Mouse (Mus musculus): ENCODE data around the gene Adgrg1. TPM values are rescaled to one million over a fixed set of nuclear protein-coding genes. Genes with fewer than 3 reads are reported as not detected.

Adgrg1 gene
- polyA plus RNA-seq, 1 experiment from 2014 or later = 16.3 TPM

DNA sequence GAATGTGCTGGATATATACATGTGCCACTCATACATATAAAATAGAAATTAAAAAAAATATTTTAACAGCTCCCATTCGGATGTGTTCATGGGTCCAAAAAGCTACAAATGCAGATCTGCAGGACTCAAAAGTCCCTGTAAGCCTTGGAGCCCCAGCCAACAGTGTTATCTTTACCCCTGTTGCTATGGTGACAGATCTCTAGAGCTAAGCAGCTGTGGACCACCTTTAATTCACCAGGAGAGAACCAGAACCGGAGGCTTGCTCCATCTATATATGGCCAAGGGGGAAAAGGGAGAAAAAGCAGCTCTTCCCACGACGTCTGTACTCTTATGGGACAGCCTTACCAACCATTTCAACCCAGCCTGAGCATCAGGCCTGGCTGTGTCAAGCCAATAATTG, 70.3 kb downstream of the Adgrg1 start:
- WGBS = 66% methylated on average over 4 of the region's 4 CpGs
- no peak for DNase-seq (ENCODE audit: low spot score)

DNA sequence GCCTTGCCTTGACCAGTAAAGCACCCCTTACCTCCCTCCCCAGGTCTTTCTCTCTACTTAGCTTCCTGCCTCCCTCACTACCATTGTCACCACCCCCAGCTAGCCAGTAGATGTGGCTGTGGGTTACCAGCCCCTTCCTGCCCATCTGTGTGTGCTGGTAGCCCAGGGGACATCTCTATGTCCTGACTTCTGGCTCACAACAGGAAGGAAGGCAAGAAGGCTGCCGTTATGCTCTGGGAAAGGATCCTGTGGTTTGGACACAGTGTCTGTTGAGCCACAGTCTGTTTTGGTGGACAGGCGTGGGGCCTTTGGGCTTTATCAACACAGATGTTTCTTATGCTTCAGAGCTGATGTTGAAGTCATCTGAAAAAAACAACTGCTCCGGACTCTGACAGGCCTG, 72.4 kb downstream of the Adgrg1 start:
- Histone ChIP-seq H3K27ac (replicated peaks; ENCODE audit: low read depth, low read length) (no peak overlapping the region), H3K4me3 (ENCODE audit: low read depth, low read length) (no peak overlapping the region), H3K4me2 (ENCODE audit: low read depth, low read length) (no peak overlapping the region), H3K9ac (ENCODE audit: low read depth, low read length) (no peak overlapping the region), H3K36me3 (ENCODE audit: control insufficient read depth, insufficient read depth, low read length) (no peaks in the 10 kb centered on the region), H3K9me3 (ENCODE audit: control insufficient read depth, low read length) (no peaks in the 10 kb centered on the region), H3K27me3 (replicated peaks; ENCODE audit: control insufficient read depth, insufficient read depth, low read length) (no peaks in the 10 kb centered on the region), H3K4me1 (ENCODE audit: control insufficient read depth, insufficient read depth, low read length) (no peaks in the 10 kb centered on the region)
- ATAC-seq (ENCODE audit: low read depth) (no peak), DNase-seq (ENCODE audit: low spot score) (no peak)
- 52% methylated on average over 3 of the region's 3 CpGs for WGBS

More for the DNA sequence above, 70.3 kb downstream of the Adgrg1 start:
- no peaks in the 10 kb centered on the region for H3K4me1 ChIP-seq (ENCODE audit: control insufficient read depth, insufficient read depth, low read length)
- H3K27me3 ChIP-seq (replicated peaks; ENCODE audit: control insufficient read depth, insufficient read depth, low read length) = no peaks in the 10 kb centered on the region
- H3K36me3 ChIP-seq (ENCODE audit: control insufficient read depth, insufficient read depth, low read length) = no peaks in the 10 kb centered on the region
- ATAC-seq (ENCODE audit: low read depth) = no peak
- no peak overlapping the region for H3K4me2 ChIP-seq (ENCODE audit: low read depth, low read length)
- no peaks in the 10 kb centered on the region for H3K9me3 ChIP-seq (ENCODE audit: control insufficient read depth, low read length)
- no peak overlapping the region for H3K4me3 ChIP-seq (ENCODE audit: low read depth, low read length)
- H3K27ac ChIP-seq (replicated peaks; ENCODE audit: low read depth, low read length) = no peak overlapping the region
- no peak overlapping the region for H3K9ac ChIP-seq (ENCODE audit: low read depth, low read length)

DNA sequence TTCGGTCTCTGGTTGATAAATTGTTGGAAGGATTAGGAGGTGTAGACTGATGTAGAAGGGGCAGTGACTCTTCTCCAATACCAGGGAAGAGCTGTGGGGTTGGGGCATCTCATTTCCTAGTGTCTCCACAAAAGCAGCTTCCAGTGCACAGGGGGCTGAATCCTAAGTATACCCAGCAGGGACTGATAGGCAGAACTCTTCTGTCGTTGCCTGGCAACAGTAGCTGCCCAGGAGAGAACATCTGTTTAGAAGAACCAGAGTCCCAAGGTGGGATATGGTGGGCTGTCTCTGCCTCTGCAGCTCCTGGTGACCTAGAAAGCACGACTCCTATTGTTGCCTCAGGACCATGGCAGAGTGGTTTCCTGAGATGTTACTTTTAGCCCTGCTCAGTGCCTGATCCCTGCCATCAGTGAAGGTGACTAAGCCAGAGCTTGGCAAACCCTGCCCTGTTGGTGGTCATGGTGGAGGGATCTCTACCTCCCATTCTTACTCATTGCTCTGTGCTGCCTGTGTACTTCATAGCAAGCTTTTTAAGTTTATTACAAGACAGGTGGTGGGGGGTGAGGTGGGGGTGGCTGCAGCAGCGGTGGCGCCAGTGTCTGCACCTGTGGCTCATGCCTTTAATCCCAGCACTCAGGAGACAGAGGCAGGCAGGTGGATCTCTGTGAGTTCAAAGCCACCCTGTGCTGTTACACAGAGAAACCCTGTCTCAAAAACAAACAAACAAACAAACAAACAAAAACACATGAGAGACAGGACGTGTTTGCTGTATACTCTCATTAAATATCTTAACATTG, 73.5 kb downstream of the Adgrg1 start:
- no peak; the same call in 1 of the 2 replicates for ATAC-seq (ENCODE audit: low read depth)

DNA sequence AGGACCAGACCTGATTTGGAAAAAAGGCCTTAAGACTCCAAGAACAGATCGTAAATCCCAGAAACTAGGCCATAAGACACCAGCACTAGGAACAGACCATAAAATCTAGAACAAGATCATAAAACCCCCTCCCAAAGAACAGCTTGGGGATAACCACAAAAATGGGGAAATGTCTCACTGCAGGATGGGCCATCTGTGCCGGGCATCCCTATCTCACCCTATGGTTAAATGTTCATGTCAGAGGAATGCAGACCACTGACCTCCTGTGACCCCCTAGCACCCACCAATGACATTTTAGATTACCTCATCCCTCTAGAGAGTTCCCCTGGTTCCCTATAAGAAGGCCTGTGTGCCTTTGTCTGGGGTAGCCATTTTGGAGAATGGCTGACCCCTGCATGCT, 75.1 kb downstream of the Adgrg1 start:
- WGBS = 73% methylated on average over 2 of the region's 2 CpGs
- H3K4me2 ChIP-seq (ENCODE audit: low read depth, low read length) = no peak overlapping the region
- no peak overlapping the region for H3K4me3 ChIP-seq (ENCODE audit: low read depth, low read length)
- H3K27me3 ChIP-seq (replicated peaks; ENCODE audit: control insufficient read depth, insufficient read depth, low read length) = no peaks in the 10 kb centered on the region
- no peaks in the 10 kb centered on the region for H3K4me1 ChIP-seq (ENCODE audit: control insufficient read depth, insufficient read depth, low read length)
- no peak for DNase-seq (ENCODE audit: low spot score)
- no peak overlapping the region for H3K27ac ChIP-seq (replicated peaks; ENCODE audit: low read depth, low read length)
- no peaks in the 10 kb centered on the region for H3K9me3 ChIP-seq (ENCODE audit: control insufficient read depth, low read length)
- H3K36me3 ChIP-seq (ENCODE audit: control insufficient read depth, insufficient read depth, low read length) = no peaks in the 10 kb centered on the region
- no peak overlapping the region for H3K9ac ChIP-seq (ENCODE audit: low read depth, low read length)
- ATAC-seq (ENCODE audit: low read depth) = no peak

More for the DNA sequence above, 73.5 kb downstream of the Adgrg1 start:
- H3K4me1 ChIP-seq (ENCODE audit: control insufficient read depth, insufficient read depth, low read length) = no peaks in the 10 kb centered on the region
- no peaks in the 10 kb centered on the region for H3K36me3 ChIP-seq (ENCODE audit: control insufficient read depth, insufficient read depth, low read length)
- H3K27me3 ChIP-seq (replicated peaks; ENCODE audit: control insufficient read depth, insufficient read depth, low read length) = no peaks in the 10 kb centered on the region
- H3K9ac ChIP-seq (ENCODE audit: low read depth, low read length) = no peak overlapping the region
- H3K4me2 ChIP-seq (ENCODE audit: low read depth, low read length) = no peak overlapping the region
- no peaks in the 10 kb centered on the region for H3K9me3 ChIP-seq (ENCODE audit: control insufficient read depth, low read length)
- H3K27ac ChIP-seq (replicated peaks; ENCODE audit: low read depth, low read length) = no peak overlapping the region
- no peak overlapping the region for H3K4me3 ChIP-seq (ENCODE audit: low read depth, low read length)
- 61% methylated on average over 6 of the region's 6 CpGs for WGBS
- peak; percentile 14 for DNase-seq (ENCODE audit: low spot score)

DNA sequence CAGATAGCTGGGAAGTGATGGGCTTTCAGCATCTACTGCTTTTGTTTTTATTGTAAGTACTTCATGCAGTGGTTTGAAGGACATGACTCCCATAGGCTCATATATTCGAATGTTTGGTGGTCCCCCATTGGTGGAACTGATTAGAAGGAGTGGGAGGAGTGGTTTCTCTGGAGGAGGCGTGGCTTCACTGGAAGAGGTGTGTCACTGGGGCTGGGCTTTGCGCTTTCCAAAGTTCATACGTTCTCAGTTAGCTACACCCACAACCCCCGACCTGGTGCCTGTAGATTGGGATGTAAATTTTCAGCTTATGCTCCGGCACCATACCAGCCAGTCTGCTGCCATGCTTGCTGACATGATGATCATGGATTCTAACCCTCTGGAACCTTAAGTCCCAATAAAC, 79.9 kb downstream of the Adgrg1 start:
- no peaks in the 10 kb centered on the region for H3K4me1 ChIP-seq (ENCODE audit: control insufficient read depth, insufficient read depth, low read length)
- H3K36me3 ChIP-seq (ENCODE audit: control insufficient read depth, insufficient read depth, low read length) = no peaks in the 10 kb centered on the region
- no peak overlapping the region for H3K4me2 ChIP-seq (ENCODE audit: low read depth, low read length)
- H3K27ac ChIP-seq (replicated peaks; ENCODE audit: low read depth, low read length) = no peak overlapping the region
- no peaks in the 10 kb centered on the region for H3K9me3 ChIP-seq (ENCODE audit: control insufficient read depth, low read length)
- ATAC-seq (ENCODE audit: low read depth) = no peak
- 60% methylated on average over 6 of the region's 6 CpGs for WGBS
- H3K9ac ChIP-seq (ENCODE audit: low read depth, low read length) = no peak overlapping the region
- no peak overlapping the region for H3K4me3 ChIP-seq (ENCODE audit: low read depth, low read length)
- no peaks in the 10 kb centered on the region for H3K27me3 ChIP-seq (replicated peaks; ENCODE audit: control insufficient read depth, insufficient read depth, low read length)
- no peak for DNase-seq (ENCODE audit: low spot score)

DNA sequence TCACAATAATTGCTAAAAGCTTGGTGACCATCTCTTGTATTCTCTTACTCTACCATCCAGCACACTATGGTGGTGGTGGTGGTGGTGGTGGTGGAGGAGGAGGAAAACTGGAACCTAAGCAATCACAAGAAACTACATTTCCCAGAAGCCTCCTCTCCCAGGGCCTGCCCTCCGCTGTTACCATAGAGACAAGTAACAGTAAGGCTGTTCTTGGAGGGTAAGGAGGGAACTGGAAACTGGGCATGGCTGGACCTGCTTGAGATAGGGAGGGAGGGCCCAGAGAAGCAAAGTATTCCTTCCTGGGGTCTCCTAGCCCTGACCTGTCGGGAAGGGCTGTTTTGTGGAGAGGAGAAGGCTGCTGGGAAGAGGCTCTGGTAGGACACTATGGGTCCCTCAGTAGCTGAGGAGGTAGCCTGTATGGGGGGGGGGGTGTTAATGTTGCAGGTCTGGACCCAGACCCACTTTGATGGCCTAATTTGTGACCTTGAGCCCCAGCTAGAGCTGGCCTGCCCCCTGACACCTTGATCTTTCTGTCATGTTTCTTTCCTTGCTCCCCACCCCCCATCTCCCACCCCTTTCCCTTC, 80.5 kb downstream of the Adgrg1 start, which contains the start of gene Drc7:
TSS of gene Drc7 (plus strand) at position 177 of the 584 bp plus-strand sequence.
- Histone ChIP-seq H3K27ac (replicated peaks; ENCODE audit: low read depth, low read length) (no peak within 1 kb of the TSS), H3K36me3 (ENCODE audit: control insufficient read depth, insufficient read depth, low read length) (no peaks in the 10 kb centered on the region), H3K4me2 (ENCODE audit: low read depth, low read length) (no peak within 1 kb of the TSS), H3K9me3 (ENCODE audit: control insufficient read depth, low read length) (no peaks in the 10 kb centered on the region), H3K4me3 (ENCODE audit: low read depth, low read length) (no peak within 1 kb of the TSS), H3K27me3 (replicated peaks; ENCODE audit: control insufficient read depth, insufficient read depth, low read length) (no peaks in the 10 kb centered on the region), H3K4me1 (ENCODE audit: control insufficient read depth, insufficient read depth, low read length) (no peaks in the 10 kb centered on the region), H3K9ac (ENCODE audit: low read depth, low read length) (no peak within 1 kb of the TSS)
- WGBS = 11% methylated on average over 2 of the region's 2 CpGs
- peak; percentile 77 for ATAC-seq (ENCODE audit: low read depth)
- DNase-seq (ENCODE audit: low spot score) = peak; percentile 45

DNA sequence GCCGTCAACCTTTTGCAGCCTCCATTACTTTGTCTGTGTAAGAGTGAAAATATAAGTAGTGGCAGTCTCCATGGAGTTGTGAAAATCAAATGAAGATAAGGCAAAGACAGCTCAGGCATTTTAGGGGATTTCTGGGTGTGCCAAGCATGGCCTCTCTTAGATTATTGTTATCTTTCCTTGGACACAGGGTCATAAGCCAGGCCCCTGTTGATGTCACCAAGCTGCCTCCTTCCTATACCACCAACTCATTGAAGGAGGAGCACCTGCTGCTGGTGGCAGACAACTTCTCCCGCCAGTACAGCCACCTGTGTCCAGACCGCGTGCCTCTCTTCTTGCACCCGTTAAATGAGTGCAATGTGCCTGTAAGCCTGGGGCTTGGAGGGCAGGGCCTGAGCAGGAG, 81.9 kb downstream of the Adgrg1 start:
- Histone ChIP-seq H3K36me3 (ENCODE audit: control insufficient read depth, insufficient read depth, low read length) (no peaks in the 10 kb centered on the region), H3K27ac (replicated peaks; ENCODE audit: low read depth, low read length) (no peak overlapping the region), H3K9me3 (ENCODE audit: control insufficient read depth, low read length) (no peaks in the 10 kb centered on the region), H3K4me2 (ENCODE audit: low read depth, low read length) (no peak overlapping the region), H3K9ac (ENCODE audit: low read depth, low read length) (no peak overlapping the region), H3K4me1 (ENCODE audit: control insufficient read depth, insufficient read depth, low read length) (no peaks in the 10 kb centered on the region), H3K4me3 (ENCODE audit: low read depth, low read length) (no peak overlapping the region), H3K27me3 (replicated peaks; ENCODE audit: control insufficient read depth, insufficient read depth, low read length) (no peaks in the 10 kb centered on the region)
- 82% methylated on average over 5 of the region's 5 CpGs for WGBS
- ATAC-seq (ENCODE audit: low read depth) (no peak), DNase-seq (ENCODE audit: low spot score) (no peak)

DNA sequence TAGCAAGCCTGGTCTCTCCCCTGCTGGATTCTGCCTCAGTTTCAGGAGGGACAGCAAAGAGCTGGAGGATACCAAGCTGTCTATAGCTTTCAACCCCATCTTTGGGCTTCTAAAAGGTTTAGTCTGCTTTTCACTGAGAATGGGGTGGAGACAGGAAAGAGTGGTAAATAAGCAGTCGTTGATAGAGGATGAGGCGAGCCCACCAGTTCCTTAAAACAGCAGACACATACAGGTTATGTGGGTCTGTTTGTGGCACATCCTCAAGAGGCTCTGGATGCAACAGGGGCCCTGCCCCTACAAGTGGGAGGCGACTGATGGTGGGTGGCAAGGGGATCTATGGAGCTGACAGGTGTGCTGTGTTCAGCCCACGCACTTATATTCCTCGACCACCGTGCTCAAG, 84.1 kb downstream of the Adgrg1 start:
- Histone ChIP-seq H3K4me2 (ENCODE audit: low read depth, low read length) (no peak overlapping the region), H3K36me3 (ENCODE audit: control insufficient read depth, insufficient read depth, low read length) (no peaks in the 10 kb centered on the region), H3K9me3 (ENCODE audit: control insufficient read depth, low read length) (no peaks in the 10 kb centered on the region), H3K9ac (ENCODE audit: low read depth, low read length) (no peak overlapping the region), H3K27ac (replicated peaks; ENCODE audit: low read depth, low read length) (no peak overlapping the region), H3K4me3 (ENCODE audit: low read depth, low read length) (no peak overlapping the region), H3K27me3 (replicated peaks; ENCODE audit: control insufficient read depth, insufficient read depth, low read length) (no peaks in the 10 kb centered on the region), H3K4me1 (ENCODE audit: control insufficient read depth, insufficient read depth, low read length) (no peaks in the 10 kb centered on the region)
- ATAC-seq (ENCODE audit: low read depth) (no peak), DNase-seq (ENCODE audit: low spot score) (no peak)
- WGBS = 81% methylated on average over 6 of the region's 6 CpGs

Measured in embryonic facial prominence, embryonic 14.5 days (tissue).